Mouse (Mus musculus) midbrain, embryonic 15.5 days (tissue): ENCODE measurements around the gene Gpr152. TPM values are rescaled to one million over a fixed set of nuclear protein-coding genes. Genes with fewer than 3 reads are reported as not detected.

ENCODE experiments used
- ATAC-seq: fragments of 200-750 bp; cut with Nextera tagmentation; replicated peaks from 2 replicates; pipeline ENCODE4 v1.8.0; 2017; ENCODE audit warnings: moderate TSS enrichment
- H3K27ac ChIP-seq: fragments of 300-500 bp; sonication (generic); 2 replicates; pipeline ENCODE4 v1.5.1; 2015; ENCODE audit warnings: mild to moderate bottlenecking, inconsistent platforms
- H3K27me3 ChIP-seq: fragments of 300-500 bp; sonication (generic); replicated peaks from 2 replicates; pipeline ENCODE4 v1.6.1; 2015; ENCODE audit warnings: inconsistent platforms
- H3K36me3 ChIP-seq: fragments of 300-500 bp; sonication (generic); replicated peaks from 2 replicates; pipeline ENCODE4 v1.6.1; 2015; ENCODE audit warnings: inconsistent platforms
- H3K4me1 ChIP-seq: fragments of 300-500 bp; sonication (generic); 2 replicates; pipeline ENCODE4 v1.6.1; 2015; ENCODE audit warnings: inconsistent platforms
- H3K4me2 ChIP-seq: fragments of 300-500 bp; sonication (generic); 2 replicates; pipeline ENCODE4 v1.6.1; 2015; ENCODE audit warnings: inconsistent platforms, mild to moderate bottlenecking, moderate library complexity
- H3K4me3 ChIP-seq: fragments of 300-500 bp; sonication (generic); 2 replicates; pipeline ENCODE4 v1.5.1; 2015; ENCODE audit warnings: mild to moderate bottlenecking, inconsistent platforms
- H3K9ac ChIP-seq: fragments of 300-500 bp; sonication (generic); 2 replicates; pipeline ENCODE4 v1.6.1; 2015; ENCODE audit warnings: mild to moderate bottlenecking, inconsistent platforms
- H3K9me3 ChIP-seq: fragments of 300-500 bp; sonication (generic); 2 replicates; pipeline ENCODE4 v1.6.1; 2016; ENCODE audit warnings: inconsistent platforms
- WGBS: fragments of 180-500 bp; shearing (Covaris S2); methylation state at CpG from one replicate; pipeline ENCODE4 v1.1.7; 2015; ENCODE audit warnings: mixed read lengths; 5-methylcytosine and 5-hydroxymethylcytosine counted together
- polyA plus RNA-seq: library from polyadenylated mRNA; unstranded; fragments of >200 nt; fragmentation: Nextera tagmentation; extraction: Ambion mirVana; gene quantifications from 2 replicates; pipeline ENCODE4 v1.2.1, GENCODE M21; 2015

Gene Gpr152
- polyA plus RNA-seq, 1 experiment from 2014 or later = 0.04 TPM

GRCm38 (mm10) chr19:4148491-4148806, 8.9 kb downstream of the Gpr152 start, which contains the start of gene Coro1b:
TSS of gene Coro1b (plus strand) at chr19:4148619.
- Histone ChIP-seq H3K4me2 (peak within 1 kb of the TSS; percentile 77), H3K4me1 (peaks cover 22% of the 10 kb centered on the region), H3K27me3 (no peaks in the 10 kb centered on the region), H3K9me3 (no peaks in the 10 kb centered on the region), H3K36me3 (0 out of 2 replicates have a peak, but pooled peaks cover 7% of the 10 kb centered on the region), H3K9ac (peak within 1 kb of the TSS; percentile 91), H3K27ac (peak within 1 kb of the TSS; percentile 75), H3K4me3 (peak within 1 kb of the TSS; percentile 93)
- under 1% methylated on average over 32 of the region's 33 CpGs for WGBS
- ATAC-seq = peak; percentile 93

- WGBS = 3% methylated on average over 7 of the region's 8 CpGs
- Histone ChIP-seq H3K4me1 (peaks cover 22% of the 10 kb centered on the region), H3K27me3 (no peaks in the 10 kb centered on the region), H3K9ac (peak overlapping the region; percentile 91), H3K27ac (peak overlapping the region; percentile 75), H3K36me3 (0 out of 2 replicates have a peak, but pooled peaks cover 7% of the 10 kb centered on the region), H3K9me3 (no peaks in the 10 kb centered on the region), H3K4me2 (peak overlapping the region; percentile 77), H3K4me3 (peak overlapping the region; percentile 93)
- ATAC-seq = peak; percentile 46; the same call in 1 of the 2 replicates
Observed at GRCm38 (mm10) chr19:4148819-4149218, 9.2 kb downstream of the Gpr152 start.

- 0 out of 2 replicates have a peak, but pooled peaks cover 7% of the 10 kb centered on the region for H3K36me3 ChIP-seq
- H3K4me2 ChIP-seq = peak overlapping the region; percentile 77
- no peaks in the 10 kb centered on the region for H3K27me3 ChIP-seq
- peak overlapping the region; percentile 93 for H3K4me3 ChIP-seq
- H3K9me3 ChIP-seq = no peaks in the 10 kb centered on the region
- WGBS = 93% methylated on average over 11 of the region's 11 CpGs
- no peak overlapping the region; the same call in 1 of the 2 replicates for H3K27ac ChIP-seq
- peak overlapping the region; percentile 91 for H3K9ac ChIP-seq
- ATAC-seq = no peak
- peaks cover 22% of the 10 kb centered on the region for H3K4me1 ChIP-seq
Observed at GRCm38 (mm10) chr19:4149283-4149682, 9.7 kb downstream of the Gpr152 start.

- no peak for ATAC-seq
- Histone ChIP-seq H3K4me2 (no peak overlapping the region; the same call in 1 of the 2 replicates), H3K36me3 (0 out of 2 replicates have a peak, but pooled peaks cover 7% of the 10 kb centered on the region), H3K9ac (no peak overlapping the region), H3K27me3 (no peaks in the 10 kb centered on the region), H3K4me3 (no peak overlapping the region), H3K4me1 (peaks cover 22% of the 10 kb centered on the region), H3K27ac (no peak overlapping the region), H3K9me3 (no peaks in the 10 kb centered on the region)
- 94% methylated on average over 17 of the region's 17 CpGs for WGBS
Observed at GRCm38 (mm10) chr19:4149764-4150461, 10.3 kb downstream of the Gpr152 start.

- no peak overlapping the region for H3K9ac ChIP-seq
Observed at GRCm38 (mm10) chr19:4150567-4151487, 11.2 kb downstream of the Gpr152 start.

GRCm38 (mm10) chr19:4151488-4151860, 11.9 kb downstream of the Gpr152 start:
- Histone ChIP-seq H3K4me1 (peaks cover 22% of the 10 kb centered on the region), H3K4me2 (no peak overlapping the region), H3K9ac (no peak overlapping the region), H3K27ac (no peak overlapping the region), H3K9me3 (no peaks in the 10 kb centered on the region), H3K27me3 (no peaks in the 10 kb centered on the region), H3K36me3 (peaks cover 15% of the 10 kb centered on the region), H3K4me3 (no peak overlapping the region)
- ATAC-seq = no peak
- WGBS = 66% methylated on average over 5 of the region's 5 CpGs

More at GRCm38 (mm10) chr19:4150567-4151487, 11.2 kb downstream of the Gpr152 start:
- H3K4me2 ChIP-seq = no peak overlapping the region
- H3K4me1 ChIP-seq = peaks cover 22% of the 10 kb centered on the region
- WGBS = 90% methylated on average over 22 of the region's 22 CpGs
- peaks cover 12% of the 10 kb centered on the region for H3K36me3 ChIP-seq
- H3K9me3 ChIP-seq = no peaks in the 10 kb centered on the region
- H3K4me3 ChIP-seq = no peak overlapping the region
- ATAC-seq = no peak
- H3K27ac ChIP-seq = no peak overlapping the region
- no peaks in the 10 kb centered on the region for H3K27me3 ChIP-seq

- Histone ChIP-seq H3K4me1 (peaks cover 22% of the 10 kb centered on the region), H3K36me3 (peaks cover 20% of the 10 kb centered on the region), H3K27ac (no peak overlapping the region), H3K4me3 (no peak overlapping the region), H3K4me2 (no peak overlapping the region), H3K9me3 (no peaks in the 10 kb centered on the region), H3K9ac (no peak overlapping the region), H3K27me3 (no peaks in the 10 kb centered on the region)
- ATAC-seq = no peak
- WGBS = 85% methylated on average over 5 of the region's 5 CpGs
Observed at GRCm38 (mm10) chr19:4151898-4152297, 12.3 kb downstream of the Gpr152 start.

GRCm38 (mm10) chr19:4152445-4153231, 13.1 kb downstream of the Gpr152 start:
- no peak for ATAC-seq
- 86% methylated on average over 8 of the region's 8 CpGs for WGBS
- H3K9me3 ChIP-seq = no peaks in the 10 kb centered on the region
- no peak overlapping the region for H3K4me3 ChIP-seq
- H3K27me3 ChIP-seq = no peaks in the 10 kb centered on the region
- H3K4me2 ChIP-seq = no peak overlapping the region
- peaks cover 20% of the 10 kb centered on the region for H3K4me1 ChIP-seq
- H3K27ac ChIP-seq = no peak overlapping the region
- H3K9ac ChIP-seq = no peak overlapping the region
- H3K36me3 ChIP-seq = peaks cover 26% of the 10 kb centered on the region

- H3K9me3 ChIP-seq = no peaks in the 10 kb centered on the region
- H3K9ac ChIP-seq = no peak within 1 kb of the TSS
- 72% methylated on average over 11 of the region's 11 CpGs for WGBS
- no peak for ATAC-seq
- no peak within 1 kb of the TSS for H3K4me2 ChIP-seq
- peaks cover 26% of the 10 kb centered on the region for H3K36me3 ChIP-seq
- H3K4me1 ChIP-seq = peaks cover 14% of the 10 kb centered on the region
- no peak within 1 kb of the TSS for H3K4me3 ChIP-seq
- no peak within 1 kb of the TSS for H3K27ac ChIP-seq
- no peaks in the 10 kb centered on the region for H3K27me3 ChIP-seq
Observed at GRCm38 (mm10) chr19:4153232-4153654, 13.7 kb downstream of the Gpr152 start, which contains the start of gene Ptprcap. TSS of gene Ptprcap (plus strand) at chr19:4153604.

- Histone ChIP-seq H3K27me3 (no peaks in the 10 kb centered on the region), H3K36me3 (peaks cover 37% of the 10 kb centered on the region), H3K9me3 (no peaks in the 10 kb centered on the region), H3K4me2 (no peak overlapping the region), H3K4me1 (peaks cover 5% of the 10 kb centered on the region), H3K4me3 (no peak overlapping the region), H3K27ac (no peak overlapping the region), H3K9ac (no peak overlapping the region)
- WGBS = 87% methylated on average over 13 of the region's 13 CpGs
- ATAC-seq = no peak
Observed at GRCm38 (mm10) chr19:4154437-4155222, 15.0 kb downstream of the Gpr152 start.
